Mouse (Mus musculus) MEL (cell line): Measurements from ENCODE around the gene Slc44a3. TPM values are rescaled to one million over a fixed set of nuclear protein-coding genes. Genes with fewer than 3 reads are reported as not detected.

Experiments used
- DNase-seq: peaks from one replicate; pipeline ENCODE4 v3.0.0; 2011; ENCODE audit warnings: low read depth, low spot score
- H3K27ac ChIP-seq: 2 replicates; pipeline ENCODE4 v1.5.1; 2012; ENCODE audit warnings: low read depth, mild to moderate bottlenecking, control low read depth, low read length, moderate library complexity; ENCODE audit not compliant: control insufficient read depth
- H3K27me3 ChIP-seq, 2 experiments: fragments of 150-350 bp in 1 of 2; sonication (generic) in 1 of 2; 2 replicates each; pipeline ENCODE4 v1.6.1; 2012; ENCODE audit warnings: low read length in 2 of 2, mild to moderate bottlenecking in 2 of 2, improper control_type of control experiment in 1 of 2, moderate library complexity in 1 of 2; ENCODE audit not compliant: insufficient read depth in 2 of 2, control insufficient read depth in 1 of 2
- H3K36me3 ChIP-seq, 2 experiments: 2 replicates each; pipeline ENCODE4 v1.6.1; 2012 to 2014; ENCODE audit warnings: low read length in 2 of 2, improper control_type of control experiment in 1 of 2, inconsistent platforms in 1 of 2, mild to moderate bottlenecking in 1 of 2; ENCODE audit not compliant: insufficient read depth in 2 of 2, control insufficient read depth in 1 of 2
- H3K4me1 ChIP-seq, 2 experiments: fragments of 150-350 bp in 1 of 2; sonication (generic) in 1 of 2; 2 replicates each; pipeline ENCODE4 v1.6.1; 2012; ENCODE audit warnings: low read length in 2 of 2, improper control_type of control experiment in 1 of 2, mild to moderate bottlenecking in 1 of 2; ENCODE audit not compliant: insufficient read depth in 2 of 2, control insufficient read depth in 1 of 2
- H3K4me3 ChIP-seq, 2 experiments: fragments of 150-350 bp in 1 of 2; sonication (generic) in 1 of 2; 2 replicates each; pipeline ENCODE4 v1.5.1; 2012; ENCODE audit warnings: low read depth in 2 of 2, low read length in 2 of 2, mild to moderate bottlenecking in 2 of 2, moderate library complexity in 2 of 2, control low read depth in 1 of 2, improper control_type of control experiment in 1 of 2; ENCODE audit not compliant: control insufficient read depth in 1 of 2, insufficient read depth in 1 of 2
- H3K79me2 ChIP-seq: 2 replicates; pipeline ENCODE4 v1.6.1; 2012; ENCODE audit warnings: mild to moderate bottlenecking, low read length, moderate library complexity; ENCODE audit not compliant: control insufficient read depth, poor library complexity, insufficient read depth
- H3K9ac ChIP-seq: 2 replicates; pipeline ENCODE4 v1.6.1; 2012; ENCODE audit warnings: low read depth, mild to moderate bottlenecking, control low read depth, low read length, moderate library complexity; ENCODE audit not compliant: control insufficient read depth, poor library complexity, severe bottlenecking
- H3K9me3 ChIP-seq: fragments of 150-350 bp; sonication (generic); replicated peaks from 2 replicates; pipeline ENCODE4 v1.6.1; 2012; ENCODE audit warnings: mild to moderate bottlenecking, low read length, improper control_type of control experiment, moderate library complexity; ENCODE audit not compliant: insufficient read depth
- CHD1 ChIP-seq: IDR thresholded peaks from 2 replicates; pipeline ENCODE4 v1.6.1; 2012; ENCODE audit warnings: low read depth, mild to moderate bottlenecking, inconsistent platforms, low read length, improper control_type of control experiment
- CTCF ChIP-seq, 3 experiments: IDR thresholded peaks in 2 of 3; conservative IDR thresholded peaks in 1 of 3; 2 replicates each; pipeline ENCODE4 v1.5.1; 2011 to 2012; ENCODE audit warnings: low read length in 3 of 3, low read depth in 2 of 3, mild to moderate bottlenecking in 2 of 3, improper control_type of control experiment in 1 of 3, inconsistent platforms in 1 of 3, mixed read lengths in 1 of 3, moderate library complexity in 1 of 3; ENCODE audit not compliant: control insufficient read depth in 1 of 3, insufficient read depth in 1 of 3, poor library complexity in 1 of 3, severe bottlenecking in 1 of 3
- E2F4 ChIP-seq: IDR thresholded peaks from 2 replicates; pipeline ENCODE4 v1.6.1; 2011; ENCODE audit warnings: low read depth, low read length, improper control_type of control experiment, borderline replicate concordance
- ETS1 ChIP-seq: IDR thresholded peaks from 2 replicates; pipeline ENCODE4 v1.6.1; 2012; ENCODE audit warnings: low read depth, mild to moderate bottlenecking, inconsistent platforms, low read length, improper control_type of control experiment, moderate library complexity
- MEF2A ChIP-seq: IDR thresholded peaks from 2 replicates; pipeline ENCODE4 v1.6.1; 2014; ENCODE audit warnings: low read depth, mild to moderate bottlenecking, inconsistent platforms, low read length, improper control_type of control experiment; ENCODE audit not compliant: poor library complexity, insufficient replicate concordance, severe bottlenecking; ENCODE audit errors: extremely low read depth
- MYB ChIP-seq: IDR thresholded peaks from 2 replicates; pipeline ENCODE4 v1.6.1; 2011; ENCODE audit warnings: mild to moderate bottlenecking, low read depth, low read length, improper control_type of control experiment
- NELFE ChIP-seq: IDR thresholded peaks from 2 replicates; pipeline ENCODE4 v1.6.1; 2011; ENCODE audit warnings: low read depth, low read length, improper control_type of control experiment
- POLR2AphosphoS2 ChIP-seq: IDR thresholded peaks from 2 replicates; pipeline ENCODE4 v1.6.1; 2011; ENCODE audit warnings: low read length, improper control_type of control experiment
- RCOR1 ChIP-seq: IDR thresholded peaks from 2 replicates; pipeline ENCODE4 v1.6.1; 2012; ENCODE audit warnings: low read depth, mild to moderate bottlenecking, inconsistent platforms, low read length, improper control_type of control experiment
- SIN3A ChIP-seq: IDR thresholded peaks from 2 replicates; pipeline ENCODE4 v1.6.1; 2012; ENCODE audit warnings: low read length, improper control_type of control experiment, inconsistent platforms
- TAL1 ChIP-seq: IDR thresholded peaks from 2 replicates; pipeline ENCODE4 v1.6.1; 2012; ENCODE audit warnings: mild to moderate bottlenecking, inconsistent platforms, low read length, moderate library complexity, mixed read lengths
- TBP ChIP-seq: IDR thresholded peaks from 2 replicates; pipeline ENCODE4 v1.8.0; 2011; ENCODE audit warnings: low read depth, low read length, improper control_type of control experiment
- USF1 ChIP-seq: IDR thresholded peaks from 2 replicates; pipeline ENCODE4 v1.6.1; 2014; ENCODE audit warnings: low read depth, mild to moderate bottlenecking, inconsistent platforms, low read length, improper control_type of control experiment, moderate library complexity
- ZC3H11A ChIP-seq: IDR thresholded peaks from 2 replicates; pipeline ENCODE4 v1.6.1; 2012; ENCODE audit warnings: low read depth, mild to moderate bottlenecking, inconsistent platforms, low read length, improper control_type of control experiment
- ZMIZ1 ChIP-seq: IDR thresholded peaks from 2 replicates; pipeline ENCODE4 v1.6.1; 2012; ENCODE audit warnings: low read depth, mild to moderate bottlenecking, inconsistent platforms, low read length, improper control_type of control experiment, moderate library complexity
- polyA plus RNA-seq, 2 experiments: library from polyadenylated mRNA; stranded (reverse) in 1 of 2; unstranded in 1 of 2; fragments of >175 nt in 1 of 2; fragments of >200 nt in 1 of 2; gene quantifications; 2 replicates each; pipeline versions ENCODE4 v1.2.1 to v1.2.4; 2012; ENCODE audit warnings: low replicate concordance in 2 of 2, low read depth in 1 of 2; ENCODE audit not compliant: insufficient read length in 2 of 2, insufficient read depth in 1 of 2, missing spikeins in 1 of 2
- total RNA-seq: library from RNA; depleted of rRNA; stranded (reverse); fragments of 300-350 nt; gene quantifications from 2 replicates; pipeline ENCODE4 v1.2.3, GENCODE M21; 2012

Gene Slc44a3
- total and polyA plus RNA-seq, 3 experiments = 0.08 to 0.11 TPM; not detected in 1

GRCm38 (mm10) chr3:121435296-121435695, 96.9 kb downstream of the Slc44a3 start:
- no peaks in the 10 kb centered on the region for H3K79me2 ChIP-seq
- H3K4me3 ChIP-seq = no peak overlapping the region
- DNase-seq = no peak
- no peak overlapping the region for H3K9ac ChIP-seq
- H3K9me3 ChIP-seq = no peaks in the 10 kb centered on the region
- H3K4me1 ChIP-seq = no peaks in the 10 kb centered on the region
- no peak overlapping the region for H3K27ac ChIP-seq
- TF ChIP-seq MEF2A = no peak
- no peak for TF ChIP-seq E2F4
- no peak for TF ChIP-seq TAL1
- TF ChIP-seq, all 39 proteins: peak for 0
- H3K36me3 ChIP-seq = no peaks in the 10 kb centered on the region
- H3K27me3 ChIP-seq = no peaks in the 10 kb centered on the region

- Histone ChIP-seq H3K36me3 (no peaks in the 10 kb centered on the region), H3K4me3 (no peak overlapping the region), H3K9me3 (no peaks in the 10 kb centered on the region), H3K27me3 (no peaks in the 10 kb centered on the region), H3K9ac (no peak overlapping the region), H3K27ac (no peak overlapping the region), H3K79me2 (no peaks in the 10 kb centered on the region)
- no peak for DNase-seq
- TF ChIP-seq CHD1 = no peak
- TF ChIP-seq CTCF (IDR thresholded peaks at IDR 0.05 in 2 of 3, conservative IDR thresholded peaks at IDR 0.05 in 1 of 3; ENCODE audit: control insufficient read depth in 1 of 3, insufficient read depth in 1 of 3, low read depth in 2 of 3, low read length in 3 of 3, poor library complexity in 1 of 3, severe bottlenecking in 1 of 3) = no peak
- no peak for TF ChIP-seq ETS1
- no peak for TF ChIP-seq ZMIZ1
- no peak for TF ChIP-seq RCOR1
- TF ChIP-seq MYB = no peak
- TF ChIP-seq TBP = no peak
- TF ChIP-seq, all 39 proteins: peak for 0
- H3K4me1 ChIP-seq = no peaks in the 10 kb centered on the region
Observed at GRCm38 (mm10) chr3:121433968-121434533, 98.2 kb downstream of the Slc44a3 start.

GRCm38 (mm10) chr3:121433359-121433758, 98.8 kb downstream of the Slc44a3 start:
- Histone ChIP-seq H3K79me2 (no peaks in the 10 kb centered on the region), H3K36me3 (no peaks in the 10 kb centered on the region), H3K9ac (no peak overlapping the region), H3K27ac (no peak overlapping the region), H3K9me3 (no peaks in the 10 kb centered on the region), H3K4me3 (no peak overlapping the region), H3K27me3 (no peaks in the 10 kb centered on the region), H3K4me1 (no peaks in the 10 kb centered on the region)
- no peak for TF ChIP-seq CTCF (IDR thresholded peaks at IDR 0.05 in 2 of 3, conservative IDR thresholded peaks at IDR 0.05 in 1 of 3; ENCODE audit: control insufficient read depth in 1 of 3, insufficient read depth in 1 of 3, low read depth in 2 of 3, low read length in 3 of 3, poor library complexity in 1 of 3, severe bottlenecking in 1 of 3)
- TF ChIP-seq NELFE = no peak
- no peak for TF ChIP-seq POLR2AphosphoS2
- no peak for TF ChIP-seq USF1
- no peak for TF ChIP-seq ZC3H11A
- no peak for TF ChIP-seq MYB
- TF ChIP-seq SIN3A = no peak
- no peak for TF ChIP-seq MEF2A
- DNase-seq = no peak
